ENCODE assay signal across 9 mouse cellular contexts in the genomic region with DNA sequence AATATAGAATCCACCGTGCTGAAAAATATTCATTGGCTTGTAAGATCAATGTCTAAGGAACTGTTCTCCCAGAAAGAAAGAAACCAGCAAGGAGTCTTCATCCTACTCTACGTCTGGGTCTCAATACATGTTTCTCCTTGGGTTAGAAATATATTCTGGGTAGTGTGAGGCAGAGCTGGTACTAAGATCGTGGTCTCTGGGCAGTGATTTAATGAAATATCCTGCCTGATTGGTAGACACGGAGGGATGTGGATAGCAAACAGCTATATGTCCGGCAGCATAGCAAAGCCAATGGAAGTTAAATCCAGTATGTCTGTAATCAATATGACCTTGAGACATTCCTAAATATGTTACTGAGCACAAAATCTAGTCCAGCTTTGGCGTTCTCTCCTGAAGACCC. TPM values are rescaled to one million over a fixed set of nuclear protein-coding genes. Genes with fewer than 3 reads are reported as not detected.
DNase-seq lines count a peak whose midpoint lies in the region; ATAC-seq and TF ChIP-seq lines count a peak whose summit lies in the region.
"Had no signal": no experiment of that assay in that cellular context is flagged by ENCODE, and none has a peak within 500 bp of the region (broad histone marks: within the 10 kb centered on the region; RNA-seq: fewer than 3 reads in every experiment).

No protein-coding gene starts in this region.

- peak overlapping the region; percentile 71 for H3K4me2 ChIP-seq in heart, embryonic 13.5 days
- peak overlapping the region; percentile 73 for H3K4me2 ChIP-seq in forebrain, postnatal 0 days (ENCODE audit: low read depth)
- peak overlapping the region; percentile 48 for H3K4me2 ChIP-seq in midbrain, embryonic 11.5 days

- H3K4me3 ChIP-seq in heart, embryonic 13.5 days, result peak overlapping the region; percentile 47
- peak overlapping the region; percentile 54 for H3K4me3 ChIP-seq in embryonic facial prominence, embryonic 10.5 days
- peak overlapping the region; percentile 47 for H3K4me3 ChIP-seq in forebrain, postnatal 0 days (ENCODE audit: low read depth, low read length)
- peak overlapping the region; percentile 19; the same call in 1 of the 2 replicates for H3K4me3 ChIP-seq in midbrain, embryonic 11.5 days (ENCODE audit: low read depth, low read length)
- H3K4me3 ChIP-seq: erythroblast, embryonic 14.5 days had no signal

- 38% methylated on average over 6 of the region's 6 CpGs for WGBS in heart, embryonic 13.5 days
- 54% methylated on average over 6 of the region's 6 CpGs for WGBS in embryonic facial prominence, embryonic 10.5 days
- 34% methylated on average over 6 of the region's 6 CpGs for WGBS in forebrain, postnatal 0 days
- WGBS in midbrain, embryonic 11.5 days, result 45% methylated on average over 6 of the region's 6 CpGs

- TF ChIP-seq CTCF in forebrain, postnatal 0 days (IDR thresholded peaks at IDR 0.05; ENCODE audit: low read depth), result no peak

- peaks cover 2% of the 10 kb centered on the region; the same call in 1 of the 2 replicates for H3K36me3 ChIP-seq in heart, embryonic 13.5 days
- no peaks in the 10 kb centered on the region for H3K36me3 ChIP-seq in embryonic facial prominence, embryonic 10.5 days (replicated peaks)
- no peaks in the 10 kb centered on the region for H3K36me3 ChIP-seq in forebrain, postnatal 0 days (ENCODE audit: insufficient read depth)
- no peaks in the 10 kb centered on the region for H3K36me3 ChIP-seq in midbrain, embryonic 11.5 days (ENCODE audit: control insufficient read depth, insufficient read depth, low read length)

- ATAC-seq in heart, embryonic 13.5 days (ENCODE audit: extremely low read depth, insufficient number of reproducible peaks, low FRiP score, low TSS enrichment), result no peak
- peak; percentile 26; the same call in 1 of the 2 replicates for ATAC-seq in forebrain, postnatal 0 days
- ATAC-seq in midbrain, embryonic 11.5 days (ENCODE audit: low FRiP score), result peak; percentile 20; the same call in 1 of the 2 replicates

- peaks cover 11% of the 10 kb centered on the region for H3K4me1 ChIP-seq in heart, embryonic 13.5 days
- peaks cover 7% of the 10 kb centered on the region for H3K4me1 ChIP-seq in embryonic facial prominence, embryonic 10.5 days
- 0 out of 2 replicates have a peak, but pooled peaks cover 5% of the 10 kb centered on the region for H3K4me1 ChIP-seq in forebrain, postnatal 0 days (ENCODE audit: insufficient read depth)
- H3K4me1 ChIP-seq in midbrain, embryonic 11.5 days (ENCODE audit: control insufficient read depth, insufficient read depth, low read length), result no peaks in the 10 kb centered on the region

- H3K9me3 ChIP-seq in heart, embryonic 13.5 days, result no peaks in the 10 kb centered on the region
- no peaks in the 10 kb centered on the region for H3K9me3 ChIP-seq in embryonic facial prominence, embryonic 10.5 days
- no peaks in the 10 kb centered on the region for H3K9me3 ChIP-seq in forebrain, postnatal 0 days (ENCODE audit: low read length)
- no peaks in the 10 kb centered on the region for H3K9me3 ChIP-seq in midbrain, embryonic 11.5 days (ENCODE audit: control insufficient read depth, low read length)

- no peak overlapping the region for H3K9ac ChIP-seq in heart, embryonic 13.5 days
- peak overlapping the region; percentile 53 for H3K9ac ChIP-seq in forebrain, postnatal 0 days
- no peak overlapping the region; the same call in 1 of the 2 replicates for H3K9ac ChIP-seq in midbrain, embryonic 11.5 days (ENCODE audit: low read length)

- peaks cover 18% of the 10 kb centered on the region for H3K27me3 ChIP-seq in heart, embryonic 13.5 days (replicated peaks)
- H3K27me3 ChIP-seq in embryonic facial prominence, embryonic 10.5 days (replicated peaks; ENCODE audit: low read depth, poor library complexity, severe bottlenecking), result peaks cover 50% of the 10 kb centered on the region
- no peaks in the 10 kb centered on the region for H3K27me3 ChIP-seq in forebrain, postnatal 0 days (ENCODE audit: insufficient read depth, low read length)
- peaks cover 2% of the 10 kb centered on the region; the same call in 1 of the 2 replicates for H3K27me3 ChIP-seq in midbrain, embryonic 11.5 days (ENCODE audit: control insufficient read depth, insufficient read depth, low read length)

- H3K27ac ChIP-seq in heart, embryonic 13.5 days (replicated peaks), result no peak overlapping the region
- no peak overlapping the region for H3K27ac ChIP-seq in embryonic facial prominence, embryonic 10.5 days (replicated peaks)
- H3K27ac ChIP-seq in forebrain, postnatal 0 days (ENCODE audit: low read depth, low read length), result peak overlapping the region; percentile 82
- no peak overlapping the region for H3K27ac ChIP-seq in midbrain, embryonic 11.5 days (ENCODE audit: low read depth, low read length)

- no peak for DNase-seq in heart, adult 18-20 months
- DNase-seq in embryonic facial prominence, embryonic 10.5 days (ENCODE audit: low spot score), result no peak
- peak; percentile 40 for DNase-seq in forebrain, postnatal 0 days
- peak; percentile 84 for DNase-seq in midbrain, embryonic 11.5 days (ENCODE audit: low spot score, missing footprints)
- DNase-seq in urinary bladder, postnatal 10 days (ENCODE audit: low spot score), result no peak
- DNase-seq in thymus, postnatal 10 days (ENCODE audit: low spot score in 2 of 2), result no peak
- DNase-seq in yolk sac, embryonic 10.5 days (ENCODE audit: low spot score), result no peak

RNA-seq across cellular contexts. Expression of gene Rgs4, which starts 0.5 kb away (rescaled TPM):
- polyA plus RNA-seq in heart, embryonic 13.5 days (2015; fragmentation: Nextera tagmentation; extraction: Ambion mirVana), result 3.4 and 3.5 TPM in 2 replicates
- 10 to 100 TPM; 10.5 to 14.0 TPM for total RNA-seq in heart, adult 18-20 months (2021)
- polyA plus RNA-seq in embryonic facial prominence, embryonic 10.5 days (2016; fragmentation: Nextera tagmentation; extraction: Ambion mirVana), result 9.2 and 10.4 TPM in 2 replicates
- total RNA-seq in forebrain, postnatal 0 days (2014; rRNA removed), result 113 and 130 TPM in 2 replicates
- 74.8 and 95.5 TPM in 2 replicates for polyA plus RNA-seq in forebrain, postnatal 0 days (2015; fragmentation: Nextera tagmentation; extraction: Ambion mirVana)
- 24.0 and 29.7 TPM in 2 replicates for polyA plus RNA-seq in midbrain, embryonic 11.5 days (2014; fragmentation: Nextera tagmentation; extraction: Ambion mirVana)
- polyA plus RNA-seq: erythroblast, embryonic 14.5 days had no signal

Comparison
In these comparisons a context has a peak if more than half of its experiments do, and no peak if none do; other contexts are left out.
1. DNase-seq: peak in forebrain, postnatal 0 days (single experiment) and midbrain, embryonic 11.5 days (single experiment); none in heart, adult 18-20 months (0 of 2), embryonic facial prominence, embryonic 10.5 days (single experiment), urinary bladder, postnatal 10 days (single experiment), thymus, postnatal 10 days (0 of 2) and yolk sac, embryonic 10.5 days (single experiment).
2. Peak in every context shown above with its lines, with median percentiles within 50 percentile points of each other: H3K4me2 ChIP-seq and H3K4me3 ChIP-seq.